Mouse (Mus musculus): ENCODE data around the gene Gna12.

The Gna12 gene

DNA sequence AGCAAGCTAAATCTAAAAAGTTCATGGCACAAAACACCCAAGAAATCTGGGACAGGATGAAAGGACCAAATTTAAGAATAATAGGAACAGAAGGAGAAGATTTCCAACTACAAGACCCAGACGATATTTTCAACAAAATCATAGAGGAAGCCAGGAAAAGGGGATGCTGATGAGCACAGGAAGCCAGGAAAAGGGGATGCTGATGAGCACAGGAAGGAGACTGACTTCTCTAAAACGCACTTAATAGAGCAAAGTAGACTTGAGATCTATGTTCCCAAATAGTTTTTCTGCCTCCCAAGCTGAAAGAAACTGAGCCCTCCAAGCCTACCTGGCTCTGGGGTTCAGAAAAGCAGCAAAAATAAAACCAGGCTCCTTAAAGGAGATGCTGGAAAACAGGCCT is 2.8 kb downstream of the Gna12 start:
- DNase-seq (ENCODE audit: low spot score), result no peak

DNA sequence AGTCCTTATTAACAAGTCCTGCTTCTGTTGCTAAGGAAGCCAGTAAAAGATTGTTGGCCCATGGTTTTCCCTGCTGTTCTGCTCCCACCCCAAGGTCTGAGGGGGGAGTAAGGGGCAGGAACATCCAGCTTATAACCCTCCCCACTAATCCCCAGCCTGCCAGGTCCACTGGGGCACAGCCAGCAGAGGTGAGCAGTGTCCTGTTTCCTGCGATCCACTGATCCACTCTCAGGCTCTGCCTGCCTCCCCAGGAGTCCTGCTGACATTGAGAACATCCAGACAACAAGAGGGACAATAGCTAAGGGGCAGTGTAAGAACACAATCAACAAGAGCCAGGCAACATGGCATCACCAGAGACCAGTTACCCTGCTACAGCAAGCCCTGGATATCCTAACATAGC is 3.4 kb downstream of the Gna12 start:
- no peak for DNase-seq (ENCODE audit: low spot score)

DNA sequence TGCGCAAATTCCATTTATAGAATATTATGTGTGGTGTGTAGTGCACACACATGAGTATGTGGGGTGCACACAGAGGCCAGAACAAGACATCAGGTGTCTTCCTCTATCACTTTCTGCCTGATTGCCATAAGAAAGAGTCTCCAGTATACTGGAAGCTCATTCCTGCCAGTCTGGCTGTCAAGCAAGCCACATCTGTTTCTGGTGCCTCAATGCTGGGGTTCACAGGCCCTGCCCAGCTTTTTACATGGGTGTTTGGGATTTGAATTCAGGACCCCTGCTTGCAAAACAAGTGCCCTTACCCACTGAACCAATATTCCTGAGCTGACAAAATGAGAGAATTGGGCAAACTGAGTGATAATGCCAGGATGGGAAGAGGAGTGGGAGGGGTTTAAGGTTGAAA is 4.1 kb downstream of the Gna12 start:
- no peak for DNase-seq (ENCODE audit: low spot score)

DNA sequence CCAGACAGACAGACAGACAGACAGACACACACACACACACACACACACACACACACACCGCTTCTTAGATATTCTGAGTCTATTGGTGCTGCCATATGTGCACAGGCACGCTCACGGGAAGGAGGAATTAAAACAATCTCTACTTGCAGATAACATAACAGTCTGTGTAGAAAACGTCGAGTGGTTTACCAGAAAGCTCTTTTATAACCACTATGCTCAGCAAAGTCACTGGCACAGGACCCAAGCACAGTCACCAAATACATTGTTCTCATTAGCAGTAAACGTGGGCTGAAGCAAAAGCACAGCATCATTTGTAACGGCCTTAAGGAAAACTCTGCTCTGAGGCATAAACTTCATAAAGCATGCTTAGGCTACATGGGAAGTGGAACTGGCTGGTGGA is 6.1 kb downstream of the Gna12 start:
- DNase-seq (ENCODE audit: low spot score), result no peak

DNA sequence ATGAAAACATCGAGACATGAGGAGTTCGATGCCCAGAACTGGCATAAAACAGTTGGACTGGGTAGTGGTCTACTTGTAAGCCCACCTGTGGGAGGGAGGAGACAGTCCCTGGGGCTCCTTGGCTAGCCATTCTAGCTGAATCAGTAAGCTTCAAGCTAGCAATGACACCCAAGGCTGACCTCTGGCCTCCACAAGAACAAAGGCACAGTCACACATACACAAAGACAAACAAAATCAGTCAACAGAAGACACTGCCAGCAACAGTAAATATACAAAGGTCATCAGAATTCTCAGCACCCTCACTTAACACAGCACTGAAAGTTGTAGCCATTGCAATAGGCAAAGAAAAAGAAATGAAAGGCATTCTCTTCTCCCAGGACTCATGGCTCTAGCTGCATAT is 6.8 kb downstream of the Gna12 start:
- no peak for DNase-seq (ENCODE audit: low spot score)

DNA sequence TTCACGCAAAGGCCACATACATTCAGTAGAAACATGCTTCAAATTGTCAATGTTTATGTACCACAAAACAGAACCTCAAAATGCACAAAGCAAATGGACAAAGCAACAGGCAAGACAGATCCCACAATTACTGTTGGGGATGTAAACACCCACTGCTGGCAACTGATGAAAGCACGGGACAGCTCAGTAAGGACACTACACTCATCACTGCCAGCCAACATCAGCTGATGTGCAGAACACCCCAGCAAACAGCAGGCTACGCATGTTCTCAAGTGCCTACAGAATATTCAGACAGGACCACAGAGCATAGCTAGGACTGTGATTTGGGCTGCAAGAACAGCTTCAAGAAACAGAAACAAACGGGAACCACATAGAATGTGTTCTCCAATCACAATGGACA is 8.3 kb downstream of the Gna12 start:
- DNase-seq (ENCODE audit: low spot score), result no peak

DNA sequence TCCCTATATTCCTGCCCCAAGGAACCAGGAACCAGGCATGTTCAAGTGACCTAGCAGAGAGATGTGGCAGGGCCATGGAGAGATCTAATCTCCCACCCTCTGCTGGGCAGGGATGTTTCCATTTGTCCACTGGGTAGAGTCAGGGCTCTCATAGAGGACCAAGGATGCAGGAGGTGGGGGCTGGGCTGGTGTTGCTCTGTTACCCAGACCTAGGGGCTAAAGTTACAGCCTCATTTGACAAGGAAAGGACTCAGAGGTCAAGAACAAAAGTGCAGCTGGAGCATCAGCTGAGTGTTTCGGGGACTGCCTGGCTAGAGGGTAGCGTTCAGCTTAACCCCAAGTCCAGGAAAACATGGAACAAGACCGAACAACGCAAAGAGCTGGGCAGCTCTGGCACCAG is 9.7 kb downstream of the Gna12 start:
- no peak for DNase-seq (ENCODE audit: low spot score)

DNA sequence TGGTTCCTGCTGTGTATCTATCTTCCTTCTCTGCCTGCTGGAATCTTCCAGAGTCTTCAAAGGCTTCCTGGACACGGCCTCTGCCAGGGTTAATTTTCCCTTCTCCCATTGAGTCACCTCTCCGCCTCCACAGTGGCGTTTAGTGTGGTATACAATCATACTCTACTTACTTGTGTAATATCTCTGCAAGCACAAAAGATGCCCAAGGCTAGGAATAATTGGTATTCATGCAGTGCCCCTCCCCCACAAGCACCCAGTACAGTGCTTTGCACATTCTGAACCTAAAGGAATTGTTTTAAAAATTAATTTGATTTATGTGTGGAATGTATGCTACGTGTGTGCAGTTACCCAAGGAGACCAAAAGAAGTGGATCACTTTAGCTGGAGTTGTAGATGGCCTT is 10.6 kb downstream of the Gna12 start:
- no peak for DNase-seq (ENCODE audit: low spot score)

DNA sequence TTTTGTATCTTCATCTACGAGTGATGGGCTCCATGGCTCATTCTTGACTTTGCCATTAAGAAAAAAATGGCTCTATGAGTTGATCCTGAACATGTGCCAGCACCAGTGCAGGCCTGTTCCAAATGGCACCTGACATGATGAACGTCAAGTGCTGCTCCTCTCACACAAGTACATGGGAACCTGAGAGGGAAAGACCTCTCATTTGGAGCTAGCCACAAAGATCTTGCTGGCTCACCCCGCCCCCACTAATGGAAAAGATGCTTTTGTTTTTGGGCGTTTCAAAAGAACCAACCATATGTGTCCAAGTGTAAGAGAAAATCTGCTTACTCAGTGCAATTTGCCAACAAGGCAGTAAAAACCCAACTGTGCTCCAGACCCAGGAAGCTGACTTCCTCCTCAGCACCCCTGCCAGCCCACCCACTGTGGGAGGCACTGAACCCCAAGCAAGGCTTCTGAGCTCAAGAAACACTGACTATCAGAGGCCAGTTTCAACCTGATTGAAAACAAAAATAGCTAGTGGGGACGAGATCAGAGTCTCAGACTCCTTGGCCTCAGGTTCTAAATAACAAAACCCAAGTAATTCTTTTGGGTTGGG is 11.7 kb downstream of the Gna12 start:
- no peak for DNase-seq (ENCODE audit: low spot score)

DNA sequence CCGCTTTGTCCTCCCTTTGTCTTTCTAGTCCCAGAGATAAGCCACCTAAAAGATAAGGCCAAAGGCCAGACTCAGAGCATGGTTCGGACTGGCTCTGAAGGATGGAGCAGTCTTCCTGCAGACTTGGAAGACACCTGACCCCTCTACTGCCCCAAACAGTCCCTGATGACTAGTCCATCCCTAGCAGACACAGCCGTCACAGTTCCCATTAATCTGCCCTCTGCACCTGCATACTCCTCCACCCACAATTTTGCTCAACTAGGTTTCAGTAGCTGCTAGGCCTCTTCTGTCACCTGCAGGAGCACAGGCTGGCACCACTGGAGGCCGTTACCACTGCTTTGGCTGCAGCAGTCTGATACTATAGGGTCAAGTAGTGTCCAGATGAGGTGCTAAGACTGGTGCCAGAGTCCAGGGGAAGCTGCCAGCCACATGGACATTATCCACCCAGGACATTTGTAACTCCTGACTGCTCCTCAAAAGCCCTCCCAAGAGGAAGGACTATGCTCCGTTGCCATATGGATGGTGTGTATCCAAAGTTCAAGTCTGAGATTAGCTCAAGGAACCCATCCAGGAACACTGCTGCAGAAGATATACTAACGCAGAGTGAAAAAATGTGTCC is 13.2 kb downstream of the Gna12 start:
- DNase-seq (ENCODE audit: low spot score), result no peak

DNA sequence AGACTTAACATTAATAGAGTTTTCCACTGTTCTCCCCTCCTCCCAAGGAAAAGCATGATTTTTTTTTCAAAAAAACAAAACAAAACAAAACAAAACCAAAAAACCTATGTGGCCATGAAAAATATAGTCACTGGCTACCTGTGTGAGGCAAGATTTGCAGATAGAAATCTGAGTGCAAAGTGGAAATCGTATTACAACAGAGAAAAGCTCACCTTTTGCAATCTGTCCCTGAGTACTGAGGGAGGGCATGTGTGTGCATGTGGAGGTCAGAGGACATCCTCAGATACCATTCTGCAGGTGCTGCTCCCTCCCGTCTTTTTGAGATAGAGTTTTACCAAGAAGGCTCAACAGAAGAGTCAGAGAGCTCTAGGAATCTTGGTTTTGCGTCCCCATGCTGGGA is 14.2 kb downstream of the Gna12 start:
- no peak for DNase-seq (ENCODE audit: low spot score)

DNA sequence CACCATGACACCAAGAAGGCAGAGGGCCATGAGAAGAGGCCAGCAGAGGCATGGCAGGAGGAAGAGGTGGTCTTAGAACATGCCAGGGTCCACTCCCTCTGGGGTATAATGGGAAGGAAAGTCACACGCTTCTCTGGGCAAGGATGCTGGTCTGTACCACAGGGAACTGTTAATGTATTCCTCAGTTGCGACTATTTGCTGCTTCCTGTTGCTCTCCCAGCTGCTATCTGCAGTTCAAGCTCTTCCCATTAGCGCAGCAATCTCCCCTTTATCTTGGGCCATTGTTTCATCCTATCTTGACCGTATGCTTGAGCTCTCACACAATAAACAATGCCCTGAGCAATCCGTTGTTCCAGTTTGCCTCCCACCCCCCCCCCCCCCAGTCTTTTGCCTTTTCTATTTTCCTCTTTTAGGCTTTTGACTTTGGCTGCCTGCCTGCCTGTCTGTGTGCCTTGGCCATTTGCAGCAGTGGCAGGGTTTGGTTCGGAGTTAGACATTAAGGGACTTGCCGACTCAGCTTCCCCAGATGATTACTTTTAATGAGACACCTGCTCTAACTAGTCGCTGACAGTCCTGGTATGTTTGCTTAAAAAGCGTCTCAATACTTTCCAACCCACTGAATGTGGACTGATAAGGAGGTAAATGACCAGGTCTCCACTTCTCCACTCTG is 15.0 kb downstream of the Gna12 start:
- DNase-seq (ENCODE audit: low spot score), result no peak

DNA sequence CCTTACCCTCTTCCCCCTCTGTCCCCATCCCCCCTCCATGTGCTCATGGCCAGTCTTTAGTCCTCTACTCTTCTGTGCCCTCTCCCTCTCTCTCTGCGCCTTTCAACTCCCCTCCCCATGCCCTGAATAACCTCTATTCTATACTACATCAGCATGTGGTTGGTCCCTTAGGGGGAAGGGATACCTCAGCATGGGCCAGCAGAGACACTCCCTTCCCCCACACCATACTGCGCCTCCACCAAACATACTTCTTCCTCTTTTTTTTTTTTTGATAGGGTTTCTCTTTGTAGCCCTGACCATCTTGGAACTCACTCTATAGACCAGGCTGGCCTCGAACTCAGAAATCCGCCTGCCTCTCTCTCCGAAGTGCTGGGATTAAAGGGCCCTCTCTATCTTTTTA is 15.8 kb downstream of the Gna12 start:
- no peak for DNase-seq (ENCODE audit: low spot score)

DNA sequence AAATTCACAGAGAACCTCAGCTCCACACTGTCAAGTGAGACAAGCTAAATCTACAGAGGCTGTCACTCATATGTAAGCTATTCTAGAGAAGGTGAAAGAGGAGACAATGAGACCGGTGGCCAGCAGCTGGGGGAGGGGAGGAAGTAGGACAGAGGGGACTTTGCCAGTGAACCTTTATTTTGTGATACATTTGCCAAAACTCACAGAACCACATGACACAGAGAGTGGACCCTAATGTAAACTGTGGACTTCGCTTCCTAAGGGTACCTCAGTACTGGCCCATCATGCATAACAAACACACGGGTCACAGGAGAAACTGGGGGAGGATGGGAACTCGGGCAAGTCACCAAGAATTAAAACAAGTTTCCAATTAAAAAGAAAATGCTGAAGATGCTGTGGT is 17.5 kb downstream of the Gna12 start:
- DNase-seq (ENCODE audit: low spot score), result no peak

DNA sequence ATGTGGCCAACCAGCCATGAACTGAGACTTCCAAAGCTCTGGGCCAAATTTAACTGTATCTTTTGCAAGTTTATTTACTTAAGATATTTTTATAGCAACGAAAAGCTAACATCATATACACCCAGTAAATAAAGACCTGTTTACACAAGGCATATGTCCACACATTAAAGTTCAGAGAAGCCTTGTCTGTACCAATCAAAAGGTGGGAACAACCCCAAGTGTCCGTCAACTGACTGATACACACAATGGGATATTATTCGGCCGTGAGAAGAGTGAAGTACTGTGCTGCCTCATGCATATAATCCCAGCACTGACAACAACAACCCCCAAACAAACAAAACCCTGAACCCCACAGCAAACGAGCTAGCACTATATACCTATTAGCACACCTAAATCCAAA is 18.2 kb downstream of the Gna12 start:
- no peak for DNase-seq (ENCODE audit: low spot score)

DNA sequence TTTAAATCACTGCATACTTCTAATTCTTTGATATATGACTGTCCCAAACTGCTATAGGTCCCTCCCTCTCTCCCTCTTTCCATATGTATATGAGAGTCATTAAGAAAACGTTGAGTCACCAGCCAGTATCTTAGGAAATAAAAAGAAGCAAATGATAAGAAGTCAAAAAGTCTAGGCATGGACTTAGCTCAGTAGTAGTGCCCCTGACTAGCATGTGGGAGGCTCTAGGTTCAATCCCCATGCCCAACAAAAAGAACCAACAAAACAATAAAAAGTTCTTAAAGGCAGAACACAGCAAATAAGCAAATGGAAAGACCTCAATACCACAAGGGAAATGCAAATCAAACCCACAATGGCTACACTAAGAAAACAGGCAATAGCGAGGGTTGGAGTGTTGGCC is 18.8 kb downstream of the Gna12 start:
- no peak for DNase-seq (ENCODE audit: low spot score)

DNA sequence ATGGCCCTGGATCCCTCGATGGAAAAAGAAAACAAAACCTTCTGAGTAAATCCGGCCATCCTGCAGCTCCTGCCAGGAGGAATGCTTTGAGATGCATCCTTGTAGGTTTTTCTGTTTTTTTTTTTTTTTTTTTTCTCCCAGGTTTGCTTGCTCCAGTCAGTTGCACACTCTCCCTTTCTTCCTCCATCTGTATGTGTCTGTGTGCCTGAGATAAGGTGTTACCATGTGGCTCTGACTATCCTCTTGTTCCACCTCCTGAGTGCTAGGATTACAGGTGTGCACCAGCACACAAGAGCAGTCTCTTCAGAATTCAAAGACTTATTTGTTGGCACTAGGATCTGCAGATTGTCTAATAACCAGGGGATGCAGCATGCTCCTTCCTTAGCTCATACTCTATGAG is 23.3 kb downstream of the Gna12 start:
- DNase-seq (ENCODE audit: low spot score), result no peak

DNA sequence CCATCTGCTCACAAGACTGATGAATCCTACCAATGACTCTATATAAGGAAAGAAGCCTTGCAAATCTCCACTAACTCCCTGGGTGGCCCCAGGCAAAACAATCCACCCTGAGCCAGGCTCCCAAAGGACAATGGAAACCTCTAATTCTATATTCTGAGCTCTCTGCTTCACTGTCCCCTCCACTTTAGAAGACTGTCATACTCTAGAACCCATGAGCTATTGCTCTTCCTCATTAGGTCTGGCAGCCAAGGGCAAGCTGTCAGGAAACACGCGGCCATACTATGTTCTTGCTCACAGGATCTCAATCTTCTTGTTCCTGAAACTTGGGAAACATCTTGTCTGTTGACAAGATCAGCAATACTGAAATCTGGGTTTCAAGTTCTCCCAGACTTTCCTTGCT is 24.0 kb downstream of the Gna12 start:
- DNase-seq (ENCODE audit: low spot score), result no peak

DNA sequence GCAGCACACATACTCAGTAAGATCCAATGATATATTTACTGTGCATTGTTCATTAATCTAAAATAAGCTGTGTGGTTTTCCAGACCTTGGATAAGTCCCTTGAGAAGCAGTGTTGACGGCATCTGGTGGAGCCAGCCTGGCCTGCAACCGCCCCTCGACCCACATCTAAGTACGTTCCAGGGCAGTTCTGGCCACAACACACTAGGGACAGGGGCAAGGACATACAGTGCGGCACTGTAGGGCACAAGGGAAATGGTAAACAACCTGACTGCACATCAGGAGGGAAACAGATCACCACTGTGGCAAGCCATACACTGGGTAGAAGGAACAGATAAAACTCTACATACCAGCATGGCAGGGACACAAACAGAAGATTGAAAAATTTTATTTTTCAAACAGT is 28.4 kb downstream of the Gna12 start:
- no peak for DNase-seq (ENCODE audit: low spot score)

DNA sequence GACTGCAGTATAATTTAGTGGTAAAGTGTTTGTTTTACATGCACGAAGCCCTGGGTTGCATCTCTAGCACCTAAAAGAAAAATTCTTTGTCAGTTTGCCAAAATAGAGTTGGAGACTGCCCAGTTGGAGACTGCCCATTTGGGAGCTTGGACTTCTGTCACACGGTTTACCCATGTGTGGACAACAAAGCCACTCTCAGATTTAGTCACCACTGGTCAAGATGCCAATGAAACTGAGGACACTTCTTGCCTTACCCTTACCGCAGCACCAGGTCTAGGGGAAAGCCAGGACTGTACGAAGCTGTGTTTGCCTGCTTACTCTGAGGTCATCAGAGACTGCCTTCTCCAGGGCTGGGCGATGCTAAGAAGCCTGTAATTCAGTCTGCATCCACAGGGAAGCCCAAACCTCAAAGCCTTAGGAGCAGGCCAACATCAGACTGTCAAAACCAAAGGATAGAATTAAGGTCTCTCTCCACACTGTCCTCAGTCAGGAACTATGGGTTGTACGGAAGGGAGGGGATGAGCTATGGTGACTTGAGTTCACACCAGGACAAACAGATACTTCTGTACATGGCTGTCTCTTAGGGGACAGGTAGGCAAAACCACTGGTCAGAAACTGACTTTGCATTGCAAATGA is 29.8 kb downstream of the Gna12 start:
- no peak for DNase-seq (ENCODE audit: low spot score)

DNA sequence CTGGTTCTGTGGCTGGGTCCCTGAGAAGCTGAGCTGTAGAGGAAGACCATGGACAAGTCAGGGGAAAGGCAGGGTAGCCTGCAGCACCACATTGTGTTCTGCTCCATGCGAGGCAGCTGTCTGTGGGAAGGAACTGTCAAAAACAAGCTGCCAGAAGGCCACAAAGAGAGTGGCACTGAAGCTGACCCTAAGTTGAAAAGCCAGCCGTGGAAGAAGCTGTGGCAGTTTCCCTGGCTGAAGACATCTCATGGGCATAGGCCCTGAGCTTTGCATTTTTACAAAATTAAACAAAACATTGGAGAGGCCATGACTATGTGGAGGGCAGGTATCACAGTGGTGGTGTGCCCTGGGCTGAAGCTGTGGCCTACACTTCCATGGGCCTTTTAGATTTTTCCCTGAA is 31.0 kb downstream of the Gna12 start:
- DNase-seq (ENCODE audit: low spot score), result no peak

DNA sequence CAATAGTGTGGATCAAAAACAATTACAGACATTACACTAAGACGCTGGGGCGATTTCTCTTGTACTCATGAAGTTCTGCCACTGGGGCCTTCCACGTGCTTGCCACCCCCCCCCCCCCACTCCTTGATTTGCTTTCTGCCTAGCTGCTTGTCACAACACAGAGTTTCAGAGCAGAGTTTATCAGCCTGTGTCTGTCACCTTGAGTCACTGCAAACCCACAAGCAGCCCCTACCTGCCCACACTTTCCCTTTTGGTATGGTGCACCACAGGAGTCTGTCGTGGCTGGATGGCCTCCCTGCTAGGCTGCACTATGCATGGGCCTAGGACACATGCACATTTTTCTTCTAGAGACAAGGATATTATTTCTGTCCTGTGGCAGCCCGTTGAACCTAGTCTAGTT is 31.5 kb downstream of the Gna12 start:
- DNase-seq (ENCODE audit: low spot score), result no peak

DNA sequence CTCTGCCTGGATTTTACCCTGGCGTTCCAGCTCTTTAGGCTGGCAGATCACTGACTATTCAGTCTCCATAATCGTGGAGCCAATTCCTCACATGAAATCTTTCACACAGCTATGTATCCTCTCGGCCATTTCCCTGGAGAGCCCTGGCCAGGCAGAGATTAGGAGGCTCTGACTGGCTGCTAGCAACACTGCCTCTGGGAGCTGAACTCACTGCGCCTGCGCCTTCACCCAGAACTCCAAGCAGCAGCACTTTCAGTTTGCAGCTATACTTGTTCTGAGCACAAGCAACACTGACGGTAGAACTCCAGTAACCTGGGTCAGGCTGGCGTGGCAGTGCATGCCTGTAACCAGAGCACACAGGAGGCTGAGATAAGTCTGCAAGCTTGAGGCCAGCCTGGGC is 32.1 kb downstream of the Gna12 start:
- peak; percentile 23 for DNase-seq (ENCODE audit: low spot score)

DNA sequence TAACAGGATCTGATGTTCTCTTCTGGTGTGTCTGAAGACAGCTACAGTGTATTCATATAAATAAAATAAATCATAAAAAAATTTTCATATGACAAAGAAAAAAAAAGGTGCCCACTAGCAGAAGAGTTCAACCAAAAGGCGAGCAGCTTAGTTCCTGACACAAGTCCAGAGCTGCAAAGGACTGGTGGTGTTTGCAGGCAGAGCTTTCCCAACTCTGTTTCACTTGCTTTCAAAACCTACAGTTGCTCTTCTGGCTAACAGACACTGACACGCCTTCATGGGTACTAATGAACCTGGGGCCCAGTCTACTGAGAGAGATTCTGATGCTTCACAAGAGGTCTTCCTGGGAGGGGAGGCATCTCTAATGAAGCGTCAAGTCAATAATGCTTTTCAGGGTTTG is 34.2 kb downstream of the Gna12 start:
- DNase-seq (ENCODE audit: low spot score), result no peak
